Mouse (Mus musculus) granulocyte monocyte progenitor cell, adult 5-6 weeks (primary cell): ENCODE data around the gene Frat2. TPM values are rescaled to one million over a fixed set of nuclear protein-coding genes. Genes with fewer than 3 reads are reported as not detected.

ENCODE experiments used
- total RNA-seq, 2 experiments: library from RNA; stranded (forward) in 1 of 2; stranded (reverse) in 1 of 2; fragments of 200-712, 200-1000 nt in 1 of 2; fragments of >200 nt in 1 of 2; fragmentation: Nextera tagmentation in 1 of 2; gene quantifications; 2 replicates each; pipeline ENCODE4 v1.2.3; 2014 to 2017

Frat2 gene
- total RNA-seq, 2 experiments from 2014 or later = 18.9 to 33.4 TPM

Other genes starting within 250 kb of the Frat2 start
- gene Slit1, start 104.5 kb downstream of the Frat2 start, total RNA-seq (2014; fragmentation: Nextera tagmentation) = 0.30 TPM in 1 of 2 replicates, not detected in the other
- 0.15 and 0.17 TPM in 2 replicates for gene Slit1, start 104.5 kb downstream of the Frat2 start, total RNA-seq (2017)
- gene Arhgap19, start 46.1 kb downstream of the Frat2 start, total RNA-seq (2014; fragmentation: Nextera tagmentation) = 19.8 and 25.9 TPM in 2 replicates
- gene Arhgap19, start 46.1 kb downstream of the Frat2 start, total RNA-seq (2017) = 43.2 and 55.3 TPM in 2 replicates
- 2.6 and 5.6 TPM in 2 replicates for gene Frat1, start 18.2 kb downstream of the Frat2 start, total RNA-seq (2014; fragmentation: Nextera tagmentation)
- 10.0 and 11.2 TPM in 2 replicates for gene Frat1, start 18.2 kb downstream of the Frat2 start, total RNA-seq (2017)
- 14.8 and 22.3 TPM in 2 replicates for gene Rrp12, start 48.0 kb upstream of the Frat2 start, total RNA-seq (2014; fragmentation: Nextera tagmentation)
- 18.1 and 20.1 TPM in 2 replicates for gene Rrp12, start 48.0 kb upstream of the Frat2 start, total RNA-seq (2017)
- gene Pgam1, start 63.8 kb upstream of the Frat2 start, total RNA-seq (2014; fragmentation: Nextera tagmentation) = 865 and 869 TPM in 2 replicates
- 502 and 504 TPM in 2 replicates for gene Pgam1, start 63.8 kb upstream of the Frat2 start, total RNA-seq (2017)
- gene Exosc1, start 85.3 kb upstream of the Frat2 start, total RNA-seq (2014; fragmentation: Nextera tagmentation) = 62.5 and 87.5 TPM in 2 replicates
- 69.5 and 82.4 TPM in 2 replicates for gene Exosc1, start 85.3 kb upstream of the Frat2 start, total RNA-seq (2017)
- 77.4 and 78.5 TPM in 2 replicates for gene Zdhhc16, start 85.3 kb upstream of the Frat2 start, total RNA-seq (2014; fragmentation: Nextera tagmentation)
- gene Zdhhc16, start 85.3 kb upstream of the Frat2 start, total RNA-seq (2017) = 42.4 and 47.2 TPM in 2 replicates
- gene Mms19, start 133.0 kb upstream of the Frat2 start, total RNA-seq (2014; fragmentation: Nextera tagmentation) = 56.9 and 59.4 TPM in 2 replicates
- 36.2 and 37.4 TPM in 2 replicates for gene Mms19, start 133.0 kb upstream of the Frat2 start, total RNA-seq (2017)
- gene Ubtd1, start 133.6 kb upstream of the Frat2 start, total RNA-seq (2014; fragmentation: Nextera tagmentation) = 25.4 and 38.5 TPM in 2 replicates
- 6.4 and 9.5 TPM in 2 replicates for gene Ubtd1, start 133.6 kb upstream of the Frat2 start, total RNA-seq (2017)
- not detected in 2 replicates for gene Ankrd2, start 187.9 kb upstream of the Frat2 start, total RNA-seq (2014; fragmentation: Nextera tagmentation)
- not detected in 2 replicates for gene Ankrd2, start 187.9 kb upstream of the Frat2 start, total RNA-seq (2017)
- gene Hoga1, start 197.5 kb upstream of the Frat2 start, total RNA-seq (2014; fragmentation: Nextera tagmentation) = not detected in 2 replicates
- not detected in 2 replicates for gene Hoga1, start 197.5 kb upstream of the Frat2 start, total RNA-seq (2017)
- gene 4933411K16Rik, start 204.1 kb upstream of the Frat2 start, total RNA-seq (2014; fragmentation: Nextera tagmentation) = not detected in 2 replicates
- gene 4933411K16Rik, start 204.1 kb upstream of the Frat2 start, total RNA-seq (2017) = not detected in 2 replicates
- gene Morn4, start 238.2 kb upstream of the Frat2 start, total RNA-seq (2014; fragmentation: Nextera tagmentation) = 1.5 and 2.5 TPM in 2 replicates
- 0.09 and 0.72 TPM in 2 replicates for gene Morn4, start 238.2 kb upstream of the Frat2 start, total RNA-seq (2017)
- 19.1 and 21.9 TPM in 2 replicates for gene Pi4k2a, start 242.3 kb upstream of the Frat2 start, total RNA-seq (2014; fragmentation: Nextera tagmentation)
- gene Pi4k2a, start 242.3 kb upstream of the Frat2 start, total RNA-seq (2017) = 6.7 and 7.1 TPM in 2 replicates